Mouse (Mus musculus) spleen, adult 2 months (tissue): ENCODE data around the gene Nmd3.

Experiments used
- CTCF ChIP-seq: fragments of 200-500 bp; IDR thresholded peaks from 2 replicates; pipeline ENCODE4 v1.5.1; 2011; ENCODE audit warnings: mild to moderate bottlenecking, inconsistent platforms; ENCODE audit not compliant: insufficient read depth, insufficient read length, insufficient replicate concordance; ENCODE audit errors: extremely low read depth
- POLR2A ChIP-seq: fragments of 200-500 bp; IDR thresholded peaks from 2 replicates; pipeline ENCODE4 v1.6.1; 2011; ENCODE audit warnings: low read depth, low read length, inconsistent platforms

GRCm38 (mm10) chr3:69763630-69764565 lies 42.1 kb downstream of the Nmd3 start:
- TF ChIP-seq POLR2A (no peak), CTCF (no peak)
